Mouse (Mus musculus) heart, adult 8-10 months (tissue): ENCODE results near the gene Ksr2. TPM values are rescaled to one million over a fixed set of nuclear protein-coding genes. Genes with fewer than 3 reads are reported as not detected.

Experiments
- DNase-seq: peaks from one replicate; pipeline ENCODE4 v3.0.0; 2022; ENCODE audit warnings: low spot score
- total RNA-seq, 4 experiments: library from RNA; stranded (reverse); gene quantifications; 2 replicates each; pipeline ENCODE4 v1.2.4; 2022

The Ksr2 gene
- total RNA-seq, 4 experiments from 2014 or later = 0.03 to 0.11 (median 0.06) TPM

DNA sequence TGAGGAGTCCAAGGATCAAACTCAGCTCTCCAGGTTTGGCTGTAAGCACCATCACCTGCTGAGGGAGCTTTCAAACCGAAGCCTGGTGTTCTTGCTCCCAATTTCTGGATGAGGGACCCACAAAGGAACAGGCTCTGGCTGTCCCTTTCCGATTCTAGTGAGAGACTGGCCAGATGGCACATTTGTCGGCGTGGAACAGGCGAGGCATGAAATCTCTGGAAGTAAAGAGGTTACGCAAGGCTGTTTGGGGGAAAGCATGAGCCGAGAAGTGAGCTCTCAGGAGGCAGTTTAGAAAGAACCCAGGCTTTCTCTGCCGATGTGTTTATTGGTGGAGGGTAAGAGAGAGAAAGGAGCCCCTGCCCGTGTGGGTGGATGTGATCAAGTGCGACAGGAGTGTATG lies 109.2 kb downstream of the Ksr2 start:
- no peak for DNase-seq

DNA sequence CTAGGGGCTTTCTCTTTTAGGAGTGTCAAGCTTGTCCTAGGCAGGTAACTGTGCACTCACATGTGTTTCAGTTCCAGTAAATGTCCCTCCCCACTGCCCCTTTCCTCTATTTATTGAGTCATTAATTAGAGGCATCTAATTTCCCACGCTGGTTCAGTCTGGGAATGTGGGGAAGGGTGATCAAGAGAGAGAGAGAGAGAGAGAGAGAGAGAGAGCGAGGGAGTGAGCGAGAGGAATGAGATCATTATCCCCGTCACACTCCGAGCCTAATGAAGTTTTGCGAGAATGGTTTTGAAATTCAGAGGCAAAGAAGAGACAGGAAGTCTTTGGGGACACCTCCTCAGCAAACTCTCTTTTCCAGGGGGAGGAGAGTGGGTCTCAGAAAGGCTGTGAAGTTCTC lies 117.2 kb downstream of the Ksr2 start:
- DNase-seq = no peak

DNA sequence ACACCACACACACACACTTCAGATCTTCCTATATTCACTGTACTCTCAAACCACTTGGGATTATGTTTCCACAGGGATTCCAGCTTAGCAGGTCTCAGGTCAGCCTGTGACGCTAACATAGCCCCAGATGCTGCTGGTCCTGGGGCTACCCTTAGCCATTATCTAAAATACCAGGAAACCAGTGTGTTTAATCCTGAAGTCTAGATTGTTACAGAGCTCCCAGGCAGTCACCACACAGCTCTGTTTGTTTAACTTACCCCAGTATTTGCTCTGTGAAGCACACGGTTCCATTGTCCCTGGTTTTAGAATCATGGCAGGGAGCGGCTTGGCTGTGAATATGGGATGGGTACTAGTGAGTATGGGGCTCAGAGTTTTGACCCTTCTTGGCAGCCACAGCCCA lies 125.4 kb downstream of the Ksr2 start:
- DNase-seq = no peak

DNA sequence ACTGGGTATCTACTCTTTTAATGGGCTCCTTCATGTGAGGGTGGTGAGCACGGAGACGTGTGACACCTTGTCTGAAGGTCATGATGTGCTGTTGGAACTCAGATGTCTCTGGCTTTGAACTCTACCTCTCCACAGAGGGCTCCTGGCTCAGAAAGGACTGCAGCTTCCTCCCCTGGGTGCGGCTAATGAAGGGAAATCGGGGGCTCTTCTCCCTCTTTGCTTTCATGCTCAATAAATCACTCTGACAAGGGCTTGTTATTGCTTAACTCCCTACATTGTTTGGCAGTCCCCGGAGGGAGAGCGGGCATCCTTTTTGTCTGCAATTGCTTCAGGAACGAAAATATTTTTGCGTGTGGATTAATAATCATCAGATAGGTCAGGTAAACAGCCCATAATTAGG lies 127.9 kb downstream of the Ksr2 start:
- DNase-seq = no peak

DNA sequence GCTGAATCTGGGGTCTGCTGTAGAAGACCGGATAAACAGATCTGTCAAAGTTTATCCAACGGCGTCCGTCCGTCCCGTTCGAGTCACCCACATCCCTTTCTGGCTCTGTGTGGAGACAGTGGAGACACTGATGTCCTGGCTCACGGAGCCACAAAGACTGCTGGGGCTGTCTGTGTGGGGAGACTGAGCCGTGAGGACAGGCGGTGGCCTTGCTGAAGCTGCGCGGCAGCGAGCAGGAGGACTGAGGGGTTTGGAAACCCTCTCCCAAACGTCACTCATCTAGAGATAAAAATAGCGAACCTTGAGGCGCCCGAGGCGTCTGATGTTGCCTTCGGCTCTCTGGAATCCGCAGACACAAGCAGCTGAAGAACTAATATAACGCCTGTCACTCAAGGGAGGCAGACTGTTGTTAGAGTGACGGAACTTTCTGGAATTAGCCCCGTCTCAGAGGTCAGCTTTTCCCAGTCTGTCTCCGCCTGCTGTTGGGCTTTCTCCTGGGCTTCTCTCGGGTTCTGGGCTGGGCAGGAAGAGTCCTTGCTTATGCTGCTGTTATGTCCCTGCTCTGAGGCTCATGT lies 133.0 kb downstream of the Ksr2 start:
- DNase-seq = no peak

DNA sequence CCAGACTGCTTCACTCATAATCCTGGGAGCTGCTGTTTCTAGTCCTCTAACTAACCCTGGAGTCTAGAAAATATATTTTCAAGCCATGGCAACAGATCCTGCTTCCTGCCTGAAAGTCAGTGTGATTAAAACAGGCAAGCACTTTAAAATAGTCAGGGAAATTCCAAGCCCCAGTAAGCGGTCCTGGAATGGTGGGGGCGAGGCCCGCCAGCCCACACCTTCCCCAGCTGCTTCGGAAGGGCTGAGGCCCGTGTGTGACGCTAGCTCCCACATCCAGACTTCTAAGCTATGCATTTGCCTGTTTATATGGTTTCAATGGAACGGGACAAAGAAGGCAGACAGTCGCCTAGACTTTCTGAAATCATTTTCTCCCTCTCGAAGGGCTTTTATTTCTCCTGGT lies 137.2 kb downstream of the Ksr2 start:
- DNase-seq = no peak

DNA sequence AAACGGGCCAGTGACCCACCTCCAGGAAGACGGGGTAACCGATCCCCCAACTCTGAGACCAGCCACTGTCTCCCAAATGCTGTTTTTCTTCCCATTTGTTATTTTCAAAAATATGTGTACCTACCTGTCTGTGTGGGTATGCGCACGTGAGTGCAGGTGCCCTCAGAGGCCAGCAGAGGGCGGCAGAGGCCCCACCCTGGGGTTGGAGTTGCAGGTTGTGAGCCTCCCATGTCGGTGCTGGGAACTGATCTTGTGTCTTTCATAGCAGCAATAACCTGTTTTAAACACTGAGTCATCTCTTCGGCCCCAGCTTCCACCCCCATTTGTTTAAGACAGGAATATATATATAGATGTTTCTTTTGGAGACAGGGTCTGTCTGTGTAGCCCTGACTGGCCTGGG lies 138.3 kb downstream of the Ksr2 start:
- no peak for DNase-seq

DNA sequence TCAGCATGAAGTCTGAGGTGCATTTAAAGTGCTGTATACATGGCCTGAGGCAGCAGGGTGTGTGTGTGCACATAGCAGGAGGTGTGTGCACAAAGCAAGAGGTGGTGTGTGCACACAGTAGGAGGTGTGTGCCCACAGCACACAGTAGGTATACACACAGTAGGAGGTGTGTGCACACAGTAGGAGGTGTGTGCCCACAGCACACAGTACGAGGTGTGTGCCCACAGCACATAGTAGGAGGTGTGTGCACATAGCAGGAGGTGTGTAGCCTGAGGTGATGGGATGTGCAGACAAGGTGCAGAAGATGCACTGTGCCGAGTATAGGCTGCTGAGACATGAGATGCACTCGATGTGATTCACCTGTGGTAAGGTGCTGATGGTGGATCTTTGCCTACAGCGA lies 140.7 kb downstream of the Ksr2 start:
- no peak for DNase-seq

DNA sequence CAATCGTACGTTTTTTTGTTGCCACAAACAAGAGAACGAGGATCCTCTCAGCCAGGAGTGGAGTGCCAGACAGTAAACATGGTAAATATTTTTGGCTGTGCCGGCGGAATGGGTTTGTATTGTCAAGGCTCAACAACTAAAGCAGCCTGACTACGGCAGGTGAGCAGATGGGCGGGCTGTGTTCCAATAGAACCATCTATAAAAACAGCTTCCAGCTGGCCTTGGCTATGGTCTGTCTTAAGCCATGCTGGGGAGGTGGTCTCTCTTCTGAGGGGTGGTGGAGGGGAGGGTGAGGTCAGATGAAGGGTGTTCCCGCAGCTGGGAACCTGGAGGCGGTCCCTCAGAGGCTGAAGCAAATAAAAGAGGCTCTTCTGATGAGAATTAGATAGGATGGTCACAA lies 142.8 kb downstream of the Ksr2 start:
- no peak for DNase-seq

DNA sequence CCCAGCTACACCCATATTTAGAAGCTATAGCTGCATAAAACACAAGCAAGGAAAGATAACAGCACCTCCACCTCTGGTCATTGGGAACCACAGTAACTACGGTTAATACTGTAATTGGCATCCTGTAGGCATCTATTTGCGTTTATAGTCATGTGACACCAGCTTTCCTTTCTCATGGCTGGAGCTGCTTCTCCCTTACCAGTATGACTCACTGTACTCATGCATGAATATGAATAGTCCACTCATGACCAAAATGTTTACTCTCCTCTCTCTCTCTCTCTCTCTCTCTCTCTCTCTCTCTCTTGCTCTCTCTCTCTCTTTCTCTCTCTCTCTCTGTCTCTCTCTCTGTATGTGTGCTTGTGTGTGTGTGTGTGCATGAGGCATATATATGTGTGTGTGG lies 147.3 kb downstream of the Ksr2 start:
- no peak for DNase-seq

DNA sequence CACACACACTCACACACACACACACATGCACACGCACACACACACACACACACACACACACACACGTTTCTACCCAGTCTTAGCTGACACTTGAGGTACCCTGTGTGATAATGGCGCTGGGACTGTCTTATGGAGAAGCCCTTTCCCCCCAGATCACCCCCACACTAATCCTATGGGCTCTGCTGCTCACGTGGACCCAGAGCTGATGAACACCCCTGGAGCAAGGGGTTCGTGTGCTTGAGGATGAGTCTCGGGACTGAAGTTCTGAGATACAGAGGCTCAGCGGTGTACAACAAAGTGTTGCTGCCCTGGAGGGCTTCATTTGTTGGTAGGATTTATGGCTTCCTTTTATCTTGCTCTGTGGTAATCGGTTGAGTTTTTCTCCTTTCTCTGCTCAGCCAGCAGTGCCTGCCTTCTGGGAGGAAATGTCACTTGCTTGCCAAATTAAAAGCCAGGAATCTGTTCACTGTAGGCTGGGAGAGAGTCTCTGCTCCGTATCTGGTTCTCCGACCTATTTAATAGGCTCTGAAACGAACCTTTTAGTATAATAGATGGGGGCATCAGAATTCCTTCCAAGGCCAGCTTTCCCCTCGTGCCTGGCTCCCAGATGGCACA lies 152.4 kb downstream of the Ksr2 start:
- DNase-seq = no peak

DNA sequence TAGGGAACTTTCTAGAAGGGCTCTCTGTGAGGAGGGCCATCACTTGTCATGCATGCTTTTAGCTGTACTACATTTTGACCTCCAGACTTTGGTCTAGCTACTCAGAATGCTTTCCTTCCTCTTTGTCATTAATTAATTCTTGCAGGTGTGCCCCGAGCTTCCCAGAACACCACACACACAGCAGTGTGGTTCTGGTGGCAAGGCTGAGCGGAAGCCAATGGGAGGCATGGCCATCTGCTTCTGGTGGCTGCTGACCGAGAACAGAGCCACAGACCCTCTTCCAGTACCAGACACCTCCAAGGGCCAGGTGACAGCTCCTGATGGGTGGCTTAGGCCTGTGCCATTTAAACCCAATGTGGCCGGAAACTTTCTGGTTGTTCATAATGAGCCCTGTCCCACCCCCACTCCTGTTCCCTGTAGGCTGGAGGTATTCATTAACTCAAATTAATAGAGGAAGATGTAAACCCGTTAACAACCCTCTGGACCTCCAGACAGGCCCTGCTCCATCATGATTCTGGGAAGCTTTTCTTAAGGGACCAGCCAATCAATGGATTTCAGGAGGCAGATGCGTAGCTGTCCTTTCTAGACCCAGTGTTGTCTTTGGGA lies 155.5 kb downstream of the Ksr2 start:
- DNase-seq = no peak

DNA sequence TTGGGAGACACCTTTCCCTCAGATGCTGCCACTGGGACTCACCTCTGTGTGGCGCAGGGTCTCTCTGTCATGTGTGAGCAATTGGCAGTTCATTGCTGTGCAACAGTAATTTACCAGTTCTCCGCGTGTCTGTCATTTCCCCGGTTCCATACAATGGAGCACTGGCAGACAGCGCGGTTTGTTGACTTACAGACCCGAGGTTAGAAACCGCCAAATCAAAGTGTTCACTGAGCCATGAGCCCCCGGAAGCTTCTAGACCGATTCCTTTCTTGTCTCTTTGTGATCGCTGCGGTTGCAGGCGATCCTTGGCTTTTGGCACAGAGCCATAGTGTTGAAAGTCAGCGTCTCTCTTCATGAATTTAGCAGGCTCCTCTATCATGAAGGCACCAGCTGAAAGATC lies 158.6 kb downstream of the Ksr2 start:
- DNase-seq = no peak

DNA sequence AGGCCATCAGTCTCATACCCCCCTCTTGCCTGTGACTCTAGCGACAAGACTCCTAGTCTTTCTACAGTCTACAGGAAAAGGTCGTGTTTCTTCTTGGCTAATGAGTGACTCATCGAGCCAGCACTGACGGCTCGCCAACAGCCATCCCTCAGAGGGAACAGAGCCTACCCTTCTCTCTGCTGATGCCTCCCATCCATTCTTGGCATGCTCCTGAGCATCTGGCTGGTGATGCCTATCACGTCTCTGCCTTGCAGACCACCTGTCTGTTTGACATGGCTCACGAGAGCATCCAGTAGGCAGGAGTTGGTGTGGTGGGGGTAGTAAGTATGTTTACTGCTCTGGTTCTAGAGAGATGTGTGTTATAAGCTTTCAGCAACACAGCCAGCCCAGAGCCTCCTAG lies 161.1 kb downstream of the Ksr2 start:
- DNase-seq = no peak

DNA sequence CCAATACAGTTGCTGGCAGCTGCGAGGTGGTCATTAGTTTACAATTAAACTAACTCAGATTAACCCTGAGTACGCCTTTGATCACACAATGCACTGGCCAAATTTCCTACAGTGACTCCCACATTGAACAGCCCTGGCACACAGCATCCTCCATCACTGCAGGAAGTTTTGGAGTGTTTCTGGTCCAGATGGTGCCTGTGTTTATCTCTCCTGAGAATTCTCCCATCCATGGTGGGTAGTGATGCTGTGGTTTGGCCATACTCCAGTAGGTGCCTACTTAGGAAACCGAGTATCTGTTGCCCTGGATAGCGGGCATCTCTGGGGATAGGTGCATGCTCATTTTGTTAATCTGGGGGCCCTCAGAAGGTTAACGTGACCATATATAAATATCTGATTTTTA lies 163.8 kb downstream of the Ksr2 start:
- no peak for DNase-seq

DNA sequence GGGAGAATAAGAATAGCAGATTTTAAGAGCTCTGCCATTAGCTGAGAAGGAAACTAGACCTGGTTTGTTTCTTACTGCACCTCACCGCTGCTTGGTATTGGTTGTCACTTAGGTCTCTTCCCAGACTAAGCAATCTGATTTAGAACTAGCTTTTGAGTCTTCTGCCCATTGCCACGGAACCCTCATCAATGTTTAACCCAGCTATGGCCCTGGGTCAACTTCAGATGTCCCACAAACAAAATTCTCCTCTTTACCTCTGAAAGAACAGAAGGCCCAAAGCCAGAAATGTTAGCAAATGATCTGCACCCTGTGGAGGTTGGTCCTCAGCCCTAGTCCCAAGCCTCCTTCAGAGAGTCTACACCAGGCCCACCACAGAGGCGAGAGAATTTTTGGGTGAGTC lies 167.9 kb downstream of the Ksr2 start:
- no peak for DNase-seq

DNA sequence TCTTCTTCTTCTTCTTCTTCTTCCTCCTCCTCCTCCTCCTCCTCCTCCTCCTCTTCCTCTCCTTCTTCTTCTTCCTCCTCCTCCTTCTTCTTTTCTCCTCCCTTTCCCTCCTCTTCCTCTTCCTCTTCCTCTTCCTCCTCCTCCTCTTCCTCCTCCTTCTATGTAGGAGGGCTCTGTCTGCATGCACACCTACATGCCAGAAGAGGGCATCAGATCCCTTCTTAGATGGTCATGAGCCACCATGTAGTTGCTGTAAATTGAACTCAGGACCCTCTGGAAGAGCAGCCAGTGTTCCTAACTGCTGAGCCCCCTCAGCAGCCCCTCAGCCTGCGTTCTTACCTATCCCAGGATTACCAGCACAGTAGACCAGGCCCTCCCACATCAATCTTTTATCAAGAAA lies 170.6 kb downstream of the Ksr2 start:
- DNase-seq = no peak

DNA sequence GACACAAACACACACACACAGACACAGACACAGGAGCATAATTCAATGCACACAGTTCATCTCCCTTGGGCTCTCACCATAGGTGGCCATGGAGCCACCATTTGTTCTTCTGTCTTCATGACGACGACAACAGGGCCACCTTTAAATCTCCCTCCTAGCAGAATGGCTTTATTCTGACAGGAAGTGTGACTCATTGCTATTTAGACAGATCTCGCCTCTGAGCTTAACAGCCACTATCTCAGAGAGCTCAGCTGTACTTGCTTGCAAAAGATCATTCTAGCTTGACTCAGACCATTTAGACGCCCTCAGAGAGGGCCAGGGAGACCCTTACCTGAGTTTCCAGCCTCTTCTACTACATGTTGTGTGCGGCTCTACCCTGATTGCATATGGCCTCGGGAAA lies 175.5 kb downstream of the Ksr2 start:
- no peak for DNase-seq

DNA sequence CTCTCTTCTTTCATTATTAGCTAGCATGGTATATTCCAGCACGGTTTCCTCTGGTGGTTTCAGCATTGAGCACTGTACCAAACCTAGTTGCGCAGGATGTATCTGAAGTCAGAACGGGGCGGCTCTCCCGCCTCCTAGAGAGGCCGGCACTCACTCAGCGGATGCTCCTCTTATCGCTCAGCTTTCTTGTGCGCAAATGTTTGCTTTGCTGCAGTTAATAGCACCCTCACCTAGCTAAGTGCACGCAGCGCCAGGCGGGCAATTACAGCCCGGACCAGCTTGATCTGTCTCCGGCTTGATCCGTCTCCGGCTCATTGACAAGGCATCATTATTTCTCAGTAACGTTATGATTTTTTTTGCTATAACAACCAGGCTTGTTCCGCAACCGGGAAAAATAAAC lies 179.5 kb downstream of the Ksr2 start:
- no peak for DNase-seq

DNA sequence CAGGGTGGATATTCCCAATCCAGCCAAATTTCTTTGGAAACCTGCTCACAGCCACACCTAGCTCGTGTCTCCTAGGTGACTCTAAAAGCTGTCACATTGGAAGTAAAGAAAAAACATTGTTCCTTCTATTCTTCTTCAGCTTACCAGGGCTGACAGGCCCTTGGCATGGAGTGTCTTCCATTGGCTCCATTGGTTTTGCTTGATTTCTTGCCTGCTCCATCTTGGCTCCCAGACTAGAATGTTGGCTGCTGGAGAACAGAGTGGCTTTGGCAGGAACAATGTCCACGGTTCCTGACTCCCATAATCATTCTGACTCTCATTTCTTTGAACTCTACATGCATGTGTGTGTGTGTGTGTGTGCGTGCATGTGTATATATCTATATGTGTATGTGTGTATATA lies 183.0 kb downstream of the Ksr2 start:
- no peak for DNase-seq

DNA sequence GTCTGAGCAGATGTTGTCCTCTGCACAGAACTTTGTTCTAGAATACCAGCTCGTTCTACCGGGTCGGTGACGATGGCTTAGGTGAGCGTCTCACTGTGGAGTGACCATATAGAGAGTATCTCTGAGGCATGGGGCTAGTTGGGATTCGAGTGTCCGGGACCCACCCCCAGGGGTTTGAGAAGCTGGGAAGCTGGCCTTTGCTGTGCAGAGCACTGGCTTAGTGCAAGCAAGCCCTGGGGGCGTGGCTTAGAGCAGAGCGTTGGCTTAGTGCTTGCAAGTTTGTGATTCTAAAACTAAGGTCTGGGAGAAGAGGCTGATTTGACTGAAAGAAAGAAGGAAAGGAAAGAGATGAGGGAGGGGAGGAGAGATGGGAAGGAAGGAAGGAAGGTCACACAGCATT lies 188.2 kb downstream of the Ksr2 start:
- no peak for DNase-seq

DNA sequence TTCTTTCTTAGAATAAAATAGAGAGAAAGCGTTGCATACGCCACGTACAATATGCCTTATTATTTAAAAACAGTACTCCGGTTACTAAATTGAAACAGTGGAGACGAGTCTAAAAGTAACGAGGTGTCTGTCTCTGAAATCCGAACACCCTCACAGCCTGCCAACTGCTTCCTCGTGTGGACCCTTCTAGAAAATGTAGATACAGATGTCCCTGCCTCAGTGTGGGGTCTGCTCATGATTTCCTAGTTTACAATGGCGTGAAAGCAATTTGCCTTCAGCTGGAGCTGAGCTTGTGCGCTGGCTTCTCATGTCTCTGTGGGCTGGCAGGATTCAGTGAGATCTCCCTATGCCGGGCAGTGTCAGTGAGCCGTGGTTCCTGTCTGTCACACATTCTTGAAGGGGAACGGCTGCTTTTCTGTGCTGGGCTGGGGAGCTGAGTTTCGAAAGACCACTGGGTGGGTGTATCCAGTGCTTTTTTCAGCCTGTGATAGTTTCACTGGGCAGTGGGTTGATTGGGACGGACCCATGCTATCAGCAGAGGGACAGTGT lies 194.0 kb downstream of the Ksr2 start:
- DNase-seq = no peak

DNA sequence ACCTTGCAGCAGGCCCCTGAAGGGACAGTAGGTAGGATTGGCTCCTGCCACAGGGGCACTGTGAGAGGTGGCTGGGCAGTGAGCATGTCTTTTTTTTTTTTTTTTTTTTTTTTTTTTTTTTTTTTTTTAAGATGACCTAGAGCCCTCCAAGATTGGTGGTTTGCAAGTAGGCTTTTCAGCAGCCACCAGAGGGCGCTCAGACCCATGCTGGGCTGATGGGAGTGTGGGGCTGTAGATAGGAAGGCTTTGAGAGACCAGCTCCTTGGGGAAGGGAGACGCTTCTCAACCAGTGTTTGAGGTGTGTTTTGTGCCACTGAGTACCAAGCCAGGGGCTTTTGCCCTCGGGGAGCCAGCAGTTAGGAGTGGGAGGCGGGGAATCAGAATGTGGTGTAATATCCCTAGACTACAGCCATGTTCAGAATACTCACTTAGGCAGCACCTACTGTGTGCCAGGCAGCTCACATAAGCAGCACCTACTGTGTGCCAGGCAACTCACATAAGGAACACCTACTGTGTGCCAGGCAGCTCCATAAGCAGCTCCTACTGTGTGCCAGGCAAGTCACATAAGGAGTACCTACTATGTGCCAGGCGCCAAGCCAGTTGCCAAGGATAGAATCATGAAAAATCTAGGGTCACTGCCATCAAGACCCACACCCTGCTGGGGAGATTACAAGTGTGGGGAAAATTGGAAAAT lies 200.7 kb downstream of the Ksr2 start:
- DNase-seq = peak; percentile 28
